Mouse (Mus musculus): Measurements from ENCODE around the gene Diras2. TPM values are rescaled to one million over a fixed set of nuclear protein-coding genes. Genes with fewer than 3 reads are reported as not detected.
"Not testable (repeated sequence)": the region's sequence is repeated elsewhere in the genome, so short reads cannot be mapped to it uniquely, and the experiment has no call there.

The Diras2 gene
- total RNA-seq, 2 experiments from 2014 or later, result not detected

DNA sequence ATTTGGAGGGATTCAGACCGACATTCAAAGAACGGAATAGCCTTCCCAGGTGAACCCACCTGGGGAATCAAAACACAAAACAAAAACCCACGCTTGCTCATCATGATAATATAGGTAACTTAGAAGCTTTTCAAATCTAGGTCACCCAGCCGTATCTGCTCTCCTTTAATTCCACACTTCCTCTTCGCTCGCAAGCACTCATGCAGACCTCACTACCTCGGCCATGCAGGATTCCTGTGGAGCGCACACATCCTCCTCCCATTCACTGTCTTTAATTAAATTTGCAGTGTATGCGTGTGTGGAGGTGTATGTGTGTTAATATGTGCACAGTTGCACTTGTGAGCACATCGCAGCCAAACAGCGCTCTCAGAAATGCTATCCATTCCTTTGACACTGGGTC lies 6.8 kb downstream of the Diras2 start:
- no peak for ATAC-seq (replicated peaks; ENCODE audit: low FRiP score, poor library complexity, severe bottlenecking)

DNA sequence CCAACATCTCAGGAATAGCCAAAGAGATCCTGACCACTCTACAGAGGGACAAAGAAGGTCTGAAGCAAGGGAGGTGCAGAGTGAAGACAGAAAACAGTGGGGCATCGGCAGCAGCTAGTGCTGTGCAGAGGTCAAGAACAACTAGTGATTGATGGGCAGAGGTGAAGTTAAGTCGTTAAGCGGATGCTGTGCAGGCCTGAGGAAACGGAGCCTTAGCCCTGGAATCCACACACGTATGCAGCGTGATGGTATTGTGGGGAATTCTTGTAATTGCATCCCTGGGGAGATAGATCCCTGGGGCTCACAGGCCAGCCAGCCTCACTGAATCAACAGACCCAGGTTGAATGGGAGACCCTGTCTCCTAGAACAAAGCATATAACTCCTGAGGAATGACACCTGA lies 9.9 kb downstream of the Diras2 start:
- no peak for ATAC-seq (replicated peaks; ENCODE audit: low FRiP score, poor library complexity, severe bottlenecking)

DNA sequence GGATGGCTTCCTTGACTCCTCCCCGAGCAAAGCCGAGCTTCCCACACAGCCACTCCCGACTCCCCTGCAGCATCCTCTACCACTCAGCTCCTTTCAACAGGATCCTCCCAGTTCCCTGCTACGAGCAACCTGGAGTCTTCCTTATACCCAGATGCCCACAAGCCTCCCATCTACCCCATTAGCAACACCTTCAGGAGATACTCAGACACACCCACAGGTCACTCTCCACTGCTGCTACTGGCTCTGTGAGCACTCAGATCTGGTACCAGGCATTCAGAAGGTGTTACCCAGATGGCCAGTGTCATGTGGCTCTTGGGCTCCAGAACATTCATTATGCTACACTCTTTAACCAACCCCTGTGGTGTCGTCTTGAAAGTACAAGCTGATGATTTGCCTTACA lies 11.7 kb downstream of the Diras2 start:
- ATAC-seq (replicated peaks; ENCODE audit: low FRiP score, poor library complexity, severe bottlenecking), result no peak

DNA sequence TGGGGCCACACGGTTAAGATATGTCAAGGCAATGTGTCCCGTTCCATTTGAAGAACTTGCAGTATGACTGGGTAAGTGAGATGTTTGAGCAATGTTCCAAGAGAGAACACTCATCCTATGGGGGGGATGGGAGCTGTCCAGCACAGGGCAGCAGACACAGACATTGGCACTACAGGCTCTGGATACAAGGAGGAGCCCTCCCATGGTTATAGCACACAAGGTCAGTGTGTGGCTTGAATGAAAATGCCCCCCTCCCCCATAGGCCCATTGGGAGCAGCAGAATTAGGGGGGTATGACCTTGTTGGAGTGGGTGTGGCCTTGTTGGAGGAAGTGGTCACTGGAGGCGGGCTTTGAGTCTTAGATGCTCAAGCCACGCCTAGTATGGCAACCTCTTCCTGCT lies 12.7 kb downstream of the Diras2 start:
- ATAC-seq (replicated peaks; ENCODE audit: low FRiP score, poor library complexity, severe bottlenecking), result no peak

DNA sequence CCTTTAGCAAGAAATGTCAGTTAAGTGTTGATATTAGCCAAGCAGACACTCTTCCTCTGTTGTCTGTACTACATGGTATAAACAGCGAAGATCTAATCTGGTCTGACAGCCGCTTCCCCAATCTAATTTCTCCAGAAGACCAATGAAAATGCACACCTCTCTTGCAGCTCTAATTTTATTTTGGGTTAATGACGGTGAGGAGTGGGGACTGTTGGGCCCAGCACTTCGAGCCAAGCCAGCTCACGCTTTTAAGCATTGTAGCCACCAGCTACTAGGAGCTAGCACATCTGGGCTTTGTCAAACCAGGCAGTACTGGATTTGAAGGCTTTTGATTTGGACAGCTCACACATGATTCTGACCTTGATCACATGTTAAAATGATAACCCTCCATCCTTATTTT lies 14.1 kb downstream of the Diras2 start:
- no peak for ATAC-seq (replicated peaks; ENCODE audit: low FRiP score, poor library complexity, severe bottlenecking)

DNA sequence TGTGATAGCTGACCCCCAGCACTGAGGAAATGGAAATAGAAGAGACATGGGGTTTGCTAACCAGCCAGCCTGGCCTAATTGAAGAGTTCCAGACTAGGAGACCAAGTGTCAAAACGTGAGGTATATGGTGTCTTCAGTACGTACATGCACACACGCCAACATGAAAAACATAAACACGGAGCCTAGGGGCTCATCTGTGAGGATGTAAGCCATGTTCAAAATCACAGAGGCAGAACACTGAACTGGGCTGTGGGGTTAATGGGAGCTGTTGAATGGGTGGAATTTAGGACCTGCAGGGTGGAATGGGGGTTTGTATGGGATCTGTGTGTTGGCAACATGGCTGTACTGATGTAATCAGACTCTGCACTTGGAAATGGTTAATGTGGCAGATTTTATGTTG lies 14.5 kb downstream of the Diras2 start:
- no peak for ATAC-seq (replicated peaks; ENCODE audit: low FRiP score, poor library complexity, severe bottlenecking)

DNA sequence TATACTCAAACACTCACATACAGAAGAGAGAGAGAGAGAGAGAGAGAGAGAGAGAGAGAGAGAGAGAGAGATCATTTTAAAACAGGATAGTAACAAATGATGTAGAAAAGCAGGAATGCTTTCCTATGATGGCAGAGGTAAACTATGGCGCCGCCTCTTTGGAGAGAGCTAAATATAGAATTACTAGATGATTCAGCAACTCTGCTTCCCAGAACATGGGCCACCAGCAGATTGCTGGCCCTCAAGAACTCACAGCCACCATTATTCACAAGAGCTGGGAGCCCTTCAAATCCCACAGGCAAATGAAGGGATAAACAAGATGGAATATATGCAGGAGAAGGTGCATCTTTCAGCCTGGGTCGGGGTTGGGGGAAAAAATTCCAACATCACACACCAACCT lies 15.0 kb downstream of the Diras2 start:
- ATAC-seq (replicated peaks; ENCODE audit: low FRiP score, poor library complexity, severe bottlenecking), result no peak

DNA sequence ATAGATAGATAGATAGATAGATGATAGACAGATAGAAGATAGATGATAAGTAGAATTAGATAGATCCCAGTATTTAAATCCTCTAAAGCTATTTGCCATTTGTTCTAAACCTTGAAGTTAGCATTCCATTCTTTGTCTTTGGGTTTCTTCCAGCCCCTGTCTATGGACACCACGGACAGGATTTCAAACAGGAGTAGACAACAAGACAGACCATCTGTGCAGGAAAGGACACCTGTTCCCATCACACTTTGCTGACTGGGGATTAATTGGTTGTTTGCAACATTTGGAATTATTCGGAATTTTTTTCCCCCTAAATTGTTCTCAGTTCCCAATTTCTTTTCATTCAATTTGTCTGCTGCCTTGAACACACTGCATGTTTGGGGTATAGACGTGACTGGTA lies 17.5 kb downstream of the Diras2 start:
- ATAC-seq (replicated peaks; ENCODE audit: low FRiP score, poor library complexity, severe bottlenecking), result no peak

DNA sequence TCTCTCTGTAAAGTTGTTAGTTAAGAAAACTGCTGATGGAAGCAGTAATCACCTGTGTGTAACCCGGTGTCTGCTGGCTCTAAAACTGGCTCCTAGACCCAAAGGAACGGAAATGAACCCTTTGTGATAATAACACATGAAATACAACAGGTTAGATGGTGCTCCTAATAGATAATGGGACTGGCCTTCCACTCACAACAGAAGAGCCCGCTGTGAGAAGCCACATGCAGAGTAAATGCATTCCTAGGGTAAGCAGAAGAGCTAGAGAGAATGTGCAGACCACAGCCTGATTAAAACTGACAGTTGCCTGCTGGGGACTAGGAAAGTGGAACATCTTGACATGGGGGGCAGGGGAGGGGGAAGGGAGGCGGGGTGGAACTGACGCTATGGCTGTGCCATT lies 18.7 kb downstream of the Diras2 start:
- ATAC-seq (replicated peaks; ENCODE audit: low FRiP score, poor library complexity, severe bottlenecking), result no peak

DNA sequence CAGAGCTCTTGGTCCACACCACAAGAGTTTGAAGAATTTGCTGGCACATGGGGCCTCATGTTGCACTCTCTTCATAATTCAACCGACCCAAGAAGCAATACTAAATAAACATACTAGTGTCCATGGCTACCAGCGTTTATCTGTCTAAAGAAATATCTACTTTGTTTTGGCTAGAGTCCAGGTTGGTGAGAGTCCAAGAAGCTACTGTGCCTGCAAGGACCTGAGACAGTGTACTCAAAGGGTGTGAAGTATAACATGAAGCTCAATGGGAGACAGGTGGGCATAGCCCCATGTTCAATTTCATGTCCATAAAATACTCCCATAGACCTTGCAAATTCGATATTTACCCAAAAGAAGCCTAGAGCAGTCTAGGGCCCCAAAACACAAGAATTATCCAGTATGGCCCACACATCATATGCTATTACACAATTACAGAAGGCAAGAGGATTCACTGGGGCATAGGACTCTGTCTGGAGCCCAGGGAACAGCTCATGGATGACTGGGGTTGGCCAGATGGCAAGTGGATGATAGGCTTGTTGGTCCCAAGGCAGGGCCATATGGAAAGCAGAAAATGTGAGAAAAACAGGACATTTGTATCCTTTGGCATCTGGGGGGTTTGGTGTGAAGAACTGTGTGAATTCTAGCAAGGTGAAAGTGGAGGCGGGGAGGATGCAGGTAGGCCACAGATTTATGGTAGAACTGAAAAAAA lies 20.8 kb downstream of the Diras2 start:
- ATAC-seq (replicated peaks; ENCODE audit: low FRiP score, poor library complexity, severe bottlenecking), result no peak

DNA sequence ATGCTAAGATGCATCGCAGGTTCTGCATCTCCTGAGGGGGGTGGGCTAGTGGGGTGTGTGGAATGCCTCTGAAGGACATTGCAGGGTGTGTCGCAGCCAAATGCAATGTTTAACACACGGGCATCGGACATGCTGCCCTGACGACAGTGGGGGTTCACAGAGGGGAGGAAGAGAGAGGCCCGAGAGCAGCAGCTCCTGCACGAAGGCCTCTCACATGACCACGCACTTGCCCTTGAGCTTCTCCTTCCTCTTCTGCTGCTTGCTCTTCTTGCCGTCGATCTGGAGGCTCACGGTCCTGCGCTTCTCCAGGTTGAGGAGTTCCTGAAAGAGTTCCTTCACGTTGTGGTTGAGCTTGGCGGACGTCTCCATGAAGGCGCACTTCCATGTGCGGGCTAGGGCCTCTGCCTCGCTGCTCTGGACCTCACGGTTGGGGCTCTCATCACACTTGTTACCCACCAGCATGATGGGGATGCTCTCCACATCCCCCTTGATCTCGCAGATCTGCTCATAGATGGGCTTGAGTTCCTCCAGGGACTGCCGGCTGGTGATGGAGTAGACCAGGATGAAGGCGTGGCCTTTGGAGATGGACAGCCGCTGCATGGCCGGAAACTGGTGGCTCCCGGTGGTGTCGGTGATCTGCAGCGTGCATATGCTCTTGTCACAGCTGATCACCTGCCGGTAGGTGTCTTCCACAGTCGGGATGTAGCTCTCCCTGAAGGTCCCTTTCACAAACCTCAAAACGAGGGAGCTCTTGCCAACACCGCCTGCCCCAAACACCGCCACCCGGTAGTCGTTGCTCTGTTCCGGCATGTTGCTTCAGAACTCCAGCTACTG lies 23.4 kb downstream of the Diras2 start:
- ATAC-seq (replicated peaks; ENCODE audit: low FRiP score, poor library complexity, severe bottlenecking), result no peak

DNA sequence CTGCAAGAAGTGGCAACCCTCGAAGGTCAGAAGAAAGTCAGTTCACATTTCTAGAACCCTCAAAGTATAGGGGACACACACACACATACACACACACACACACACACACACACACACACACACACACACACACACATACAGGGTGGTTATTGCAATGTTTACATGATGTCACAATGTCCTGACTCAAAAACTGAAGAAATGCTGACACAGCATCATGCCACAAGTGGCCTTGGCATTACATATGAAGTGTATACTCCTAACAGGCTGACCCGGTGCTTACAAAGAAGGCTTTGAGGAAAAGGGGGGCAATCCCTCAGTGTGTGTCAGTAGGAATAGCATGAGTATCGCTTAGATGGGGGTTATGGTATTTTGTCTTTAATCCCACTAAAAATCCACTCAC lies 24.3 kb downstream of the Diras2 start:
- ATAC-seq (replicated peaks; ENCODE audit: low FRiP score, poor library complexity, severe bottlenecking), result not testable (repeated sequence)

DNA sequence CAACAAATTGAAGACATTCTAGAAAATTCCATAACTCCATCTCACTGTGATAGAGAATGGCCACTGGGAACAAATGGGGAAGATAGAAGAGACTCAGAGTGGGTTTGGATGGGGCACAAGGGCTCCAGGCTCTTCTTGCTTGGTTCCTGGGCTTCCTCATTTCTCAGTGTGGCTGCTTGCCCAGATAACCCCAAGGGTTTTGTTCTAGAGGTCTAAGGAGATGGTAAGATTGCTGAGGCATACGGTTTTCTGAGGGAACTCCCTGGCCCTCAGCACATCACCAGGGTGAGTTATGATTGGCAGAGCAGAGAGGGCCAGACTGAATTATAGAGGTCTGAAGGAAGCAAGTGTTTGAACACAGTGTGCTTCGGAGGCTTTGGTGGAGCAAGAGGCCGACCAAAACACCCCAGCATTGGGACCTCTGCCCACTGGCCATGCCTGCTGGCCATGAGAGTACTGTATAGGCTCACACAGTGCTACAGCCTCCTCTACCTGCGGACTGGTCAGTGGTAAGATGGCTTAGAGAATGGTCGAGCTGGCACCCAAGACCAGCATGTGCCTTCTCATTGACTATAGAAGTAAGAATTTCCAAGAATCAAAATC lies 25.3 kb downstream of the Diras2 start:
- not testable (repeated sequence) for ATAC-seq (replicated peaks; ENCODE audit: low FRiP score, poor library complexity, severe bottlenecking)

DNA sequence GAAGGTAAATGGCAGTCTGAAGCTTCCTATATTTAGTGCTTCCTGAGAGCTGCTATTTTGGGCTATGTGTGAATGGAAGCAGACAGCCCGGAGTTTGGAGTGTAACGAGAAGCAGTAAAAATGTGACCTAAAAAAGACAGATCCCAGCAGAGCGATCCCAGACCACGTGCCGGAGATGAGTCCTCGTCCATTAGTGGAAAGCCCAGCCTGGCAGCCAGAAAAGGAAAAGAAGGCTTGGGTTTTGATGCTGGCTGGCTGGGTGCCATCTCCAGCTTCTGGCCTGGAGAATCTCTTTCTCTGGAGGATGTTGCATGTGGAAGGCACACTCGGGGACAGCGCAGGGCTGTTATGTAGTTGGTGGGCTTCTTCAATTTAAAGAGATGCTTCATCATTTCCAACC lies 29.4 kb downstream of the Diras2 start:
- ATAC-seq (replicated peaks; ENCODE audit: low FRiP score, poor library complexity, severe bottlenecking), result no peak

DNA sequence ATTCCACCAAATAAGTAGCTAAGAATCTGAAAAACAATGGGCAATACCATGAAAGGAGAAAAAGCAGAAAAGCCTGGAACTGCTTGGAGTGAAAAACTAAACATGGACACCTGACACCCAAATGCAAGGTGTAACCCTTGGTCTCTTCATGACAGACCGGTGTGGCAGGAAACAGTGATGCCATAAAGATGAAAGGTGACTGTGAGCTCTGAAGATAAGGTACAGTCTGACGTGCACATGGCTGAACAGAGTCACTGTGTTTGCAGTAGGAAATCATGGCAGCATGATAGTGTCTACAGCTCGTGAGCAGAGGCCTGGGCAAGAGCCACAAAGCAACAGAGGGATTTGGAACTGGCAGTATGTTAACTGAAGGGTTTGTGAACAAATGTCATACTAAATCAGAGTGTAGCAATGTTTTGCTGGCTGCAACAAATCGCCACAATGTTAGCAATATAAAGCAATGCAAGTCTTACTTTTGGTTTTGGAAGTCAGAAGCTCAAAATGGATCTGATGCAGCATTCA lies 34.0 kb downstream of the Diras2 start:
- no peak for ATAC-seq (replicated peaks; ENCODE audit: low FRiP score, poor library complexity, severe bottlenecking)

DNA sequence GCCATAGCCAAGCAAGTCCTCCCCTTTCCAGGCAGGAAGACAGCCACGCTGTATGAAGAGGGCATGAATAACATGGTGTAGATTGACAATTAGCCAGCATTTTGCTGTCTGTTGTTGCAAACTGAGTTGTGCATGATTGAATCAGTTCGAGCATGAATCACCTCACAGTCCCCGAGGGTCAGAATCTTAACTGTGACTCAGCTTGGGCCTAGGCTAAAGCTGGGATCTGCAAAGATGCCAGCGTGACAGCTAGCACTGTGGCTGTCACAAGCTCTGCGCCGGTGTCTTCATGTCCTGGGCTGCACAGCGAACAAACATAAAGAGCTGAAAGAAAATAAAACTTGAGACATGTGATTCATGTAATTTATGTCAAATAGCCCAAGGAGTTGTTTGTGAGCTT lies 42.3 kb downstream of the Diras2 start:
- no peak for ATAC-seq (replicated peaks; ENCODE audit: low FRiP score, poor library complexity, severe bottlenecking)

DNA sequence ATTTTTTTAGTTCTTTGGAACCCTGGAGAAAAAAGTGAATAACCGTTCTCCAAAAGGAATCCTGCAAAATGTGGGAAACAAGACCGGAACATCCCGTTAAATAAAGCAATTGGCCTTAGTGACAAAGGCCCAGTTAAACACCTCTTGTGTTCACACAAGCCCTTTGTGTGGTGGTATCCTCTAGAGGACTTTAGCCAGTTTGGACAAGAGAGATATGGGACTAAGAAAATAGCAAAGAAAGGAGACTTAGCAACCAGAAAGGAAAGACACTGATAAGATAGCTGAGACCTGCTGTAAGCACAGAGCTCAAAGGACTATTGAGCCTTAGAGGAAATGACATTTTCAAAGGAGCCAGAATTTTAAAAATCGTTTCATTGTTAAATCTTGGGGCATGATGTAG lies 47.0 kb downstream of the Diras2 start:
- no peak for ATAC-seq (replicated peaks; ENCODE audit: low FRiP score, poor library complexity, severe bottlenecking)

DNA sequence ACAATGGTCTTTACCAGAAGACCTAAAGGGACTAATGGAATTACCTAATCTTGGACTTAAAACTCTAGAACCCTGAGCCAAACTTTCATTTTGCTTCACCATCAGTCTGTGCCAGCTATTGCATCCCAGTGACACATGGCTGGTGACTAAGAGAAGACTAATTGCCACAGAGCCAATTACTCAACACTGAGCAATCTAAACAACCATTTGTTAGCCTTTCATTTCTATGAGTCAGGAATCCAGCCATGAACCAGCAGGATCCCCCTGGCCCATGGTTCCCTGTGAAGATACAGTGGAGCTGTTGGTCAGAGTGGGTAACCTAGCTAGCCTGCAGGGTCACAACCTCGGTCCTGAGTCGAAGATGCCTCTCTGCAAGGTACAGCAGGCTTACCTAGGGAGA lies 49.3 kb downstream of the Diras2 start:
- ATAC-seq (replicated peaks; ENCODE audit: low FRiP score, poor library complexity, severe bottlenecking), result no peak

DNA sequence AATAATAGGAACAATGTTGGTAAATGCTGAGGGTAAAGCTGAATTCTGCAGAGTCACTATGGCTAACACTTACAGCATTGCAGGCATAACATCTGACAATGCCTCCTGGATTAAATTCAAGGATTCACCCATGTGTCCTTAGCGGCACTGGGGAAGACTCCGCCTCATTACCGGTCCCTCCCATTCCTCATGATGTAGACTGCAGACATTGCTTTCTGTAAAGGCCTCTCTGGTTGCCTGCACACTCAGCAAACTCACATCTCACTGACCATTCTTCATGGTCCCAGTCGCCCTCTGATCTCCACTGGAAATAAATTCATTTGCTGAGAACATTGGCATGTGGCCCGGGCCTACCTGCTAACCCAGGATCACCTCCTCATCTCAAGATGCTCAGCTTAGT lies 51.9 kb downstream of the Diras2 start:
- ATAC-seq (replicated peaks; ENCODE audit: low FRiP score, poor library complexity, severe bottlenecking), result no peak

DNA sequence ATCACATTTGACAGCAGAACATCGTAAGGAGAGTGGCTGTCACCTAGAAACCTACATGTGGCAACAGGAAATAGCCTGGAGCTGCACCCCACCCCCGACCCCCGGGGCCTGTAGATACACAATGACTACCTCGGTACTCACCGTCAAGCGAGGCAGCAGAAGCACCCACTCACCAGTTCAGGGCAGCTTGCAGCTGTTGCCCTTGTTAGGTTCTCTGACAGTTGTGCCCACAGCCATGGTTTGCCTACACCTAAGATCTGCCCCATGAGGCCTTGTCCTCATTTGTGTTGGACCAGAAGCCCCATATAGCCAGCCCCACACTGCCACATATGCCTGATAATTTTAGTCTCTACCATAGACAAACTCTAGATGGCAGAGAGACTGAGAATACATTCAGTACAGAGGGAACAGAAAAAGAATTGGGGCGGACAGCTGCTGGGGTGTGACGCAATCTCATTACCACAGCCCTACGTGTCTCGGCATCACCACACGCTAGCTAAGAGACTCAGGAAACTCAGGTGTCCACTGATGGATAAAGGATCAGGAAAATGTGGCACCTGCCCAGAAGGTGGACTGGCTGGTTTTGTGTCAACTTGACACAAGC lies 54.0 kb downstream of the Diras2 start:
- ATAC-seq (replicated peaks; ENCODE audit: low FRiP score, poor library complexity, severe bottlenecking), result no peak

DNA sequence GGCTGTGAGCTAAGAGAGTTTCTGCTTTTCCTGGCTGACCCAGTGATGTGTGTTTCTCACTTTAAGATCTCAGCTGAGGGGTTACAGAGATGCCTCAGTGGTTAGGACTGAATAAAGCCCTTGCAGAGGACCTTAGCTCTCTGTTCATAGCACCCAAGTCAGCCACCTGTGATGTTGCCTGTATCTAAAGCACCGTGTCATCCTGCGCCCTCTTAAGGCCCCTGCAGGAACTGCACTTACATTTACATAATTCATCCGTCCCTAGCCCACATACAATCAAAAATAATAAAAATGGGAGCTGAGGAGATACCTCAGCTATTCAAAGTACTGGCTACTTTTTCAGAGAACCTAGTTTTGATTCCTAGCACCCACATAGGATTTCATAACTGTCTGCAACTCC lies 54.9 kb downstream of the Diras2 start:
- no peak for ATAC-seq (replicated peaks; ENCODE audit: low FRiP score, poor library complexity, severe bottlenecking)

All from erythroid progenitor cell, adult 5-6 weeks (primary cell).